Mouse (Mus musculus): ENCODE measurements at regions not wholly inside any gene's neighbourhood (a gene's known extent, or its start where the extent isn't known, plus 50 kb on each side); places are given as distances from the start of the nearest gene placed in this dataset.

- no peak for TF ChIP-seq CTCF (IDR thresholded peaks at IDR 0.05; ENCODE audit: low read depth)
- TF ChIP-seq EP300 (IDR thresholded peaks at IDR 0.05; ENCODE audit: low read depth), result no peak
Observed at GRCm38 (mm10) chr7:40677601-40678000, 220.5 kb upstream of the Vstm2b start.

Measured in heart, postnatal 0 days (tissue).